Mouse (Mus musculus): Measurements from ENCODE around the gene Osbpl9.

Osbpl9 gene

GRCm38 (mm10) chr4:109201582-109202424 is at the start of gene Osbpl9:
Gene Osbpl9, minus strand, starts transcription at chr4:109202272.
- DNase-seq (ENCODE audit: low read depth, low spot score): peak; percentile 91

GRCm38 (mm10) chr4:109251605-109252004 is 49.5 kb upstream of the Osbpl9 start:
- no peak for DNase-seq (ENCODE audit: low read depth, low spot score)

GRCm38 (mm10) chr4:109245016-109245620 is 43.0 kb upstream of the Osbpl9 start:
- DNase-seq (ENCODE audit: low read depth, low spot score): no peak

- DNase-seq (ENCODE audit: low read depth, low spot score): no peak
Observed at GRCm38 (mm10) chr4:109244506-109244905, 42.4 kb upstream of the Osbpl9 start.

- peak; percentile 5 for DNase-seq (ENCODE audit: low read depth, low spot score)
Observed at GRCm38 (mm10) chr4:109241934-109242333, 39.9 kb upstream of the Osbpl9 start.

- no peak for DNase-seq (ENCODE audit: low read depth, low spot score)
Observed at GRCm38 (mm10) chr4:109241221-109241620, 39.1 kb upstream of the Osbpl9 start.

- DNase-seq (ENCODE audit: low read depth, low spot score): no peak
Observed at GRCm38 (mm10) chr4:109238428-109239268, 36.6 kb upstream of the Osbpl9 start.

GRCm38 (mm10) chr4:109236186-109236879 is 34.3 kb upstream of the Osbpl9 start:
- DNase-seq (ENCODE audit: low read depth, low spot score): no peak

- no peak for DNase-seq (ENCODE audit: low read depth, low spot score)
Observed at GRCm38 (mm10) chr4:109234806-109235350, 32.8 kb upstream of the Osbpl9 start.

- no peak for DNase-seq (ENCODE audit: low read depth, low spot score)
Observed at GRCm38 (mm10) chr4:109234185-109234584, 32.1 kb upstream of the Osbpl9 start, which contains the start of gene Calr4. Gene Calr4, plus strand, starts transcription at chr4:109234485.

GRCm38 (mm10) chr4:109229766-109230279 is 27.8 kb upstream of the Osbpl9 start:
- no peak for DNase-seq (ENCODE audit: low read depth, low spot score)

- no peak for DNase-seq (ENCODE audit: low read depth, low spot score)
Observed at GRCm38 (mm10) chr4:109226071-109226470, 24.0 kb upstream of the Osbpl9 start.

- DNase-seq (ENCODE audit: low read depth, low spot score): no peak
Observed at GRCm38 (mm10) chr4:109225606-109226005, 23.5 kb upstream of the Osbpl9 start.

- peak; percentile 33 for DNase-seq (ENCODE audit: low read depth, low spot score)
Observed at GRCm38 (mm10) chr4:109224762-109225552, 22.9 kb upstream of the Osbpl9 start.

GRCm38 (mm10) chr4:109222001-109222400 is 19.9 kb upstream of the Osbpl9 start:
- no peak for DNase-seq (ENCODE audit: low read depth, low spot score)

- no peak for DNase-seq (ENCODE audit: low read depth, low spot score)
Observed at GRCm38 (mm10) chr4:109220441-109220940, 18.4 kb upstream of the Osbpl9 start.

- no peak for DNase-seq (ENCODE audit: low read depth, low spot score)
Observed at GRCm38 (mm10) chr4:109218008-109218407, 15.9 kb upstream of the Osbpl9 start.

GRCm38 (mm10) chr4:109213986-109214385 is 11.9 kb upstream of the Osbpl9 start:
- no peak for DNase-seq (ENCODE audit: low read depth, low spot score)

- DNase-seq (ENCODE audit: low read depth, low spot score): no peak
Observed at GRCm38 (mm10) chr4:109210881-109211280, 8.8 kb upstream of the Osbpl9 start.

- no peak for DNase-seq (ENCODE audit: low read depth, low spot score)
Observed at GRCm38 (mm10) chr4:109210253-109210652, 8.2 kb upstream of the Osbpl9 start.
